Mouse (Mus musculus) liver, embryonic 15.5 days (tissue): ENCODE measurements around the gene Ghr. TPM values are rescaled to one million over a fixed set of nuclear protein-coding genes. Genes with fewer than 3 reads are reported as not detected.

Experiments used
- ATAC-seq: fragments of 200-750 bp; cut with Nextera tagmentation; 2 replicates; pipeline ENCODE4 v1.8.0; 2017; ENCODE audit warnings: moderate number of reproducible peaks, mild to moderate bottlenecking, moderate library complexity; ENCODE audit not compliant: insufficient read depth
- H3K27ac ChIP-seq: fragments of 300-500 bp; sonication (generic); replicated peaks from 2 replicates; pipeline ENCODE4 v1.5.1; 2015; ENCODE audit warnings: mild to moderate bottlenecking, inconsistent platforms
- H3K27me3 ChIP-seq: fragments of 300-500 bp; sonication (generic); 2 replicates; pipeline ENCODE4 v1.6.1; 2015; ENCODE audit warnings: mild to moderate bottlenecking, inconsistent platforms
- H3K36me3 ChIP-seq: fragments of 300-500 bp; sonication (generic); replicated peaks from 2 replicates; pipeline ENCODE4 v1.6.1; 2015; ENCODE audit warnings: moderate library complexity, mild to moderate bottlenecking, inconsistent platforms
- H3K4me1 ChIP-seq: fragments of 300-500 bp; sonication (generic); replicated peaks from 2 replicates; pipeline ENCODE4 v1.6.1; 2015; ENCODE audit warnings: inconsistent platforms
- H3K4me2 ChIP-seq: fragments of 300-500 bp; sonication (generic); 2 replicates; pipeline ENCODE4 v1.6.1; 2015; ENCODE audit warnings: moderate library complexity, mild to moderate bottlenecking, inconsistent platforms
- H3K4me3 ChIP-seq: fragments of 300-500 bp; sonication (generic); replicated peaks from 2 replicates; pipeline ENCODE4 v1.5.1; 2015; ENCODE audit warnings: mild to moderate bottlenecking, inconsistent platforms
- H3K9ac ChIP-seq: fragments of 300-500 bp; sonication (generic); 2 replicates; pipeline ENCODE4 v1.6.1; 2015; ENCODE audit warnings: moderate library complexity, mild to moderate bottlenecking, inconsistent platforms
- H3K9me3 ChIP-seq: fragments of 300-500 bp; sonication (generic); replicated peaks from 2 replicates; pipeline ENCODE4 v1.6.1; 2016; ENCODE audit warnings: inconsistent platforms
- WGBS: fragments of 180-500 bp; shearing (Covaris S2); methylation state at CpG from one replicate; pipeline ENCODE4 v1.1.7; 2015; ENCODE audit warnings: mixed read lengths; ENCODE audit not compliant: insufficient replicate concordance; 5-methylcytosine and 5-hydroxymethylcytosine counted together
- polyA plus RNA-seq: library from polyadenylated mRNA; unstranded; fragments of >200 nt; fragmentation: Nextera tagmentation; extraction: Ambion mirVana; gene quantifications from 2 replicates; pipeline ENCODE4 v1.2.1, GENCODE M21; 2015

Gene Ghr
- polyA plus RNA-seq, 1 experiment from 2014 or later = 22.4 TPM

- Histone ChIP-seq H3K9me3 (no peaks in the 10 kb centered on the region), H3K9ac (no peak overlapping the region), H3K4me3 (no peak overlapping the region), H3K36me3 (no peaks in the 10 kb centered on the region), H3K4me2 (no peak overlapping the region), H3K27me3 (no peaks in the 10 kb centered on the region), H3K4me1 (no peaks in the 10 kb centered on the region), H3K27ac (no peak overlapping the region)
- WGBS = 58% methylated on average over 7 of the region's 7 CpGs
- ATAC-seq = no peak
Measured at GRCm38 (mm10) chr15:3445285-3445909, 137.9 kb downstream of the Ghr start.

GRCm38 (mm10) chr15:3444448-3445020, 138.8 kb downstream of the Ghr start:
- Histone ChIP-seq H3K27me3 (no peaks in the 10 kb centered on the region), H3K9ac (no peak overlapping the region), H3K27ac (no peak overlapping the region), H3K4me1 (no peaks in the 10 kb centered on the region), H3K36me3 (no peaks in the 10 kb centered on the region), H3K4me2 (no peak overlapping the region), H3K9me3 (no peaks in the 10 kb centered on the region), H3K4me3 (no peak overlapping the region)
- ATAC-seq = no peak
- 61% methylated on average over 8 of the region's 8 CpGs for WGBS

GRCm38 (mm10) chr15:3441506-3442286, 141.6 kb downstream of the Ghr start:
- no peak for ATAC-seq
- no peaks in the 10 kb centered on the region for H3K36me3 ChIP-seq
- no peak overlapping the region for H3K4me2 ChIP-seq
- H3K27me3 ChIP-seq = no peaks in the 10 kb centered on the region
- no peak overlapping the region for H3K4me3 ChIP-seq
- H3K27ac ChIP-seq = no peak overlapping the region
- no peak overlapping the region for H3K9ac ChIP-seq
- no peaks in the 10 kb centered on the region for H3K4me1 ChIP-seq
- H3K9me3 ChIP-seq = no peaks in the 10 kb centered on the region
- 30% methylated on average over 4 of the region's 4 CpGs for WGBS

- Histone ChIP-seq H3K27me3 (no peaks in the 10 kb centered on the region), H3K9ac (no peak overlapping the region), H3K36me3 (no peaks in the 10 kb centered on the region), H3K4me2 (no peak overlapping the region), H3K4me1 (no peaks in the 10 kb centered on the region), H3K27ac (no peak overlapping the region), H3K9me3 (no peaks in the 10 kb centered on the region), H3K4me3 (no peak overlapping the region)
- no peak for ATAC-seq
- WGBS = 37% methylated on average over 3 of the region's 3 CpGs
Measured at GRCm38 (mm10) chr15:3437381-3437780, 145.9 kb downstream of the Ghr start.

- Histone ChIP-seq H3K36me3 (no peaks in the 10 kb centered on the region), H3K9ac (no peak overlapping the region), H3K4me2 (no peak overlapping the region), H3K27ac (no peak overlapping the region), H3K4me1 (no peaks in the 10 kb centered on the region), H3K27me3 (no peaks in the 10 kb centered on the region), H3K9me3 (no peaks in the 10 kb centered on the region), H3K4me3 (no peak overlapping the region)
- 10% methylated on average over 4 of the region's 4 CpGs for WGBS
- ATAC-seq = no peak
Measured at GRCm38 (mm10) chr15:3435637-3436036, 147.7 kb downstream of the Ghr start.

DNA sequence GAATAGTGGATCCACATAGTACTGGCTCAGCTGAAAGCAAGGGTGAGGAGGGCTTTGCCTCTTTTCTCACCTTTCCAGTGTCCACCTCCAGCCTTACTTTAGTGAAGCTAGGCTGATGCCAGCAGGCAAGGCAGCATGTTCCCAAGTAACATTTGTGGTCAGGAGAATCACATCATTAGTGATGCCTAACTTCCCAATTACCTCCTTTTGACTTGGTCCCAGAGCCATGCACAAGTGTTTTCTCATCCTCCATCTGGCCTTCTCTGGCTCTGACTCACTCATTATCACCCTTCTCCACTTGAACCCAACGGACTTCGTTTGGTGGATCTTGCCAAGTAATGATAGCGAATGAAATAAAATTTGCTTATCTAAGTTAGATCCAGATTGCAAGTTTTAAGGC, 148.8 kb downstream of the Ghr start:
- H3K27me3 ChIP-seq = no peaks in the 10 kb centered on the region
- H3K27ac ChIP-seq = no peak overlapping the region
- H3K4me3 ChIP-seq = no peak overlapping the region
- WGBS = 41% methylated on average over 3 of the region's 3 CpGs
- H3K9ac ChIP-seq = no peak overlapping the region
- H3K4me2 ChIP-seq = no peak overlapping the region
- H3K4me1 ChIP-seq = no peaks in the 10 kb centered on the region
- H3K36me3 ChIP-seq = no peaks in the 10 kb centered on the region
- H3K9me3 ChIP-seq = no peaks in the 10 kb centered on the region
- ATAC-seq = no peak

DNA sequence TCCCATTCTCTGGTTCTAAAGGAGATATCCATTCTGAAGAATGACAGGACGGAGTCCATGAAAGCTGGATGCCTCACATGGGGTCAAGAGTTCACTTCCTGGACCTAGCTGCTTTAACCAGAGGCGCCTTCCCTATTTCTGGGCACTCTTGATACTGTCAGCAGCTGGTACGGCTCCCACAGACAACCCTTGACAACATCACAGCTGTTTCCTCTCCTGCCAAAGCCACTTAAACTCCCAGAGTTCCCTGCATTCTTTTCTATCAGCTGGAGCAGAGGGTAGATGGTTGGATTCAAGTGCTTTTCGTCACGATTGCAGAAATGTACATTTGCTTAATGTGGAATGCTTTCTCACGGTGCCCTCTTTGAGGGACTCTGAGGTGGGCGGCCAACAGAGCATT, 150.0 kb downstream of the Ghr start:
- WGBS = 26% methylated on average over 7 of the region's 7 CpGs
- no peak overlapping the region for H3K27ac ChIP-seq
- no peaks in the 10 kb centered on the region for H3K4me1 ChIP-seq
- no peaks in the 10 kb centered on the region for H3K9me3 ChIP-seq
- H3K36me3 ChIP-seq = no peaks in the 10 kb centered on the region
- no peak overlapping the region for H3K9ac ChIP-seq
- no peak for ATAC-seq
- H3K4me3 ChIP-seq = no peak overlapping the region
- H3K27me3 ChIP-seq = no peaks in the 10 kb centered on the region
- H3K4me2 ChIP-seq = no peak overlapping the region

DNA sequence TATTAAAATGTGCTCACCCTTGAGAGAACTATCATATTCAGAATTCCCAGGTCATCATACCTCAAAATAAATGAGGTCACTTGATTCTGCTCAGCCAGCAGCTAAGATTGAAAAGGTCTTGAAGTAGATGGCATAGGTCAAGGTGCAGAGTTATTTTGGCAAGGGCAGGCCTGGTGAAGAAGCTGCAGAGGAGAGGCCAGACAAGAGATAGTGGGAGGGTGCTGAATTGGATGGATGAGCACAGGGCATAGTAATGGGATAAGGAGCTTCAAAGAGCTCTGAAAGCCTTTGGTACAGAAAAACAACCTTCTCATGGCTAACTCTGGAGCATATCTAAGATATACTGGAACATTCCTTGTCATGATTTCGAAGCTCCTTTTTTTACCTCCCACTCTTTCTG, 150.5 kb downstream of the Ghr start:
- Histone ChIP-seq H3K36me3 (no peaks in the 10 kb centered on the region), H3K9ac (no peak overlapping the region), H3K4me1 (no peaks in the 10 kb centered on the region), H3K9me3 (no peaks in the 10 kb centered on the region), H3K4me2 (no peak overlapping the region), H3K27me3 (no peaks in the 10 kb centered on the region), H3K4me3 (no peak overlapping the region), H3K27ac (no peak overlapping the region)
- ATAC-seq = no peak
- 51% methylated on average over 1 of the region's 1 CpGs for WGBS

DNA sequence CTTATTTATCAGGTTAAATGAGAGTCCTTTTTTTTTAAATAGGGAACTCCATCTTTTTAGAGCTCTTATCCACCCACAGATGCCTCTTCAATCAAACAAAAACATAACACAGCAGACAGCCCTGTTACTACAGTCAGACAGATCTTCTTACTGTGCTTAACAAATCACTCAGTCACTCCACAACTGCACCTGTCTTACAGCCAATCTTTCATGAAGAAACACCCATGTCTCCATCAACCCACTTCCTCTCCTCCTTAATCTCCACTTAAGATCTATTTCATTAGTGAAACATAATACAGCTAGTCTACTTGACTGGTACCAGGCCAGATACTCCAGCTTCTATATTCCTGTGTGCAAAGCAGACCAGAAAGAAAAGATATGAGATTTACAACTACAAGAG, 153.9 kb downstream of the Ghr start:
- Histone ChIP-seq H3K9me3 (no peaks in the 10 kb centered on the region), H3K27me3 (no peaks in the 10 kb centered on the region), H3K4me3 (no peak overlapping the region), H3K27ac (no peak overlapping the region), H3K4me1 (no peaks in the 10 kb centered on the region), H3K36me3 (no peaks in the 10 kb centered on the region), H3K4me2 (no peak overlapping the region), H3K9ac (no peak overlapping the region)
- ATAC-seq = no peak

DNA sequence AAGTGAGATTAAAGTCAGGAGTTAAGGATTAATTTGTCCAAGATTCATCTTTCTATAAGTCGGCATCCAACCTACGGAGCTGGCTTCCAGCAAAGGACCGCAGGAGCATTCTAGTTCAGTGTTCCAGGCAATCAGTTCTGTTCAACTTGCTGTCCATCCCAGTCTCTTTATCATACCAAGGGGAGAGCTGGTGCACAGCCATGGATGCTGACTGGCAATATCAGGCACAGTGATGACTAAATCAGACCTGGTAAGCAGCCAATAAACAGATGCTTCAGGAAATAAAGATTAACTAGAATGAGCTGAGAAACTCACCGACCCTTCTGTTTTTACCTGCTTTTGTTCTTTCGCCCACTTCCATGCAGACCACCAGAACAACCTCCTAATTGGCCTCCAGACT, 154.3 kb downstream of the Ghr start:
- Histone ChIP-seq H3K4me2 (no peak overlapping the region), H3K9me3 (no peaks in the 10 kb centered on the region), H3K27ac (no peak overlapping the region), H3K27me3 (no peaks in the 10 kb centered on the region), H3K4me1 (no peaks in the 10 kb centered on the region), H3K9ac (no peak overlapping the region), H3K36me3 (no peaks in the 10 kb centered on the region), H3K4me3 (no peak overlapping the region)
- 66% methylated on average over 5 of the region's 5 CpGs for WGBS
- ATAC-seq = no peak

- 37% methylated on average over 4 of the region's 4 CpGs for WGBS
- Histone ChIP-seq H3K4me1 (no peaks in the 10 kb centered on the region), H3K27ac (no peak overlapping the region), H3K27me3 (no peaks in the 10 kb centered on the region), H3K9ac (no peak overlapping the region), H3K4me3 (no peak overlapping the region), H3K4me2 (no peak overlapping the region), H3K36me3 (no peaks in the 10 kb centered on the region), H3K9me3 (no peaks in the 10 kb centered on the region)
- no peak for ATAC-seq
Measured at GRCm38 (mm10) chr15:3426401-3426800, 156.9 kb downstream of the Ghr start.
